Mouse (Mus musculus): Measurements from ENCODE around the gene Gpr107. TPM values are rescaled to one million over a fixed set of nuclear protein-coding genes. Genes with fewer than 3 reads are reported as not detected.

Gpr107 gene
- polyA plus RNA-seq, 1 experiment from 2014 or later = 30.4 TPM

DNA sequence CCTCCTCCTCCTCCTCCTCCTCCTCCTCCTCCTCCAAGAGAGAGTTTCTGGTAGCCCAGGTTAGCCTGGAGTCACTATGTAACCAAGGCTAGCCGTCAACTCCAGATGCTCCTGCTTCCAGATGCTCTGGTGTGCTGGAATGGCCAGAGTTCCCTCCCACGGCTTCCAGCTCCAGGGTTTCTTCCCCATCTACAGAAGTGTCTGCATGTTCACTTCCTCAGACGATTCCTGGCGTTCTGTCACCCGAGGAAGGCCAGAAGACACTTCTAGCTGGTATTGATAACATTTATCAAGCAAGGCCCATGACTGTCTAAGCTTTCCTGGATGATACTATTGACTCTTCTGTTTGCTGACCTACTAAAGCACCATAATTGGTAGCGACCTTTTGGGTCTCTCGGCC, 27.0 kb upstream of the Gpr107 start:
- Histone ChIP-seq H3K27me3 (replicated peaks; ENCODE audit: control insufficient read depth, insufficient read depth, low read length) (no peaks in the 10 kb centered on the region), H3K4me3 (ENCODE audit: low read length) (no peak overlapping the region), H3K4me1 (ENCODE audit: control insufficient read depth, insufficient read depth, low read length) (peaks cover 28% of the 10 kb centered on the region), H3K9ac (ENCODE audit: low read depth, low read length) (no peak overlapping the region), H3K4me2 (ENCODE audit: low read depth, low read length) (no peak overlapping the region), H3K27ac (ENCODE audit: low read length) (peak overlapping the region; percentile 62), H3K9me3 (ENCODE audit: control insufficient read depth, low read length) (no peaks in the 10 kb centered on the region), H3K36me3 (ENCODE audit: control insufficient read depth, insufficient read depth, low read length) (no peaks in the 10 kb centered on the region)
- ATAC-seq = no peak
- 56% methylated on average over 7 of the region's 7 CpGs for WGBS

DNA sequence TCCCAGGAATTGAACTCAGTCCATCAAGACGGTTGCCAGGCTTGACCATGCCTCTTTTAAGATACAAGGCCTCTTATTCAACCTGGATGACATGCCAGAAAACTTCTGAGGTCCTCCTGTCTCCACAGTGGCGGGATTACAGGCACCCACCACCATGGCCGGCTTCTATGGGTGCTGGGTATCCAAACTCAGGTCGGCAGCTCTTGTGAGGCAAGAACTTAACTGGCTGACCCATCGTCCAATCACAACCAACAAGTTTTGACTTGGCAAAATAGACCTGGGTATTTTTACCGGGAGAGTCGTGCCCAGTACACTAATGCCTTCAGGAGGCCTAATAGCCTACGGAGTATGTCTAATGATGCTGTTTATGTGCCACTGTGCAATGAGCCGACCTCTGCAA, 26.1 kb upstream of the Gpr107 start:
- H3K27ac ChIP-seq (ENCODE audit: low read length) = no peak overlapping the region
- WGBS = 89% methylated on average over 9 of the region's 9 CpGs
- H3K4me1 ChIP-seq (ENCODE audit: control insufficient read depth, insufficient read depth, low read length) = peaks cover 35% of the 10 kb centered on the region
- no peaks in the 10 kb centered on the region for H3K36me3 ChIP-seq (ENCODE audit: control insufficient read depth, insufficient read depth, low read length)
- H3K4me3 ChIP-seq (ENCODE audit: low read length) = no peak overlapping the region
- no peaks in the 10 kb centered on the region for H3K27me3 ChIP-seq (replicated peaks; ENCODE audit: control insufficient read depth, insufficient read depth, low read length)
- H3K4me2 ChIP-seq (ENCODE audit: low read depth, low read length) = no peak overlapping the region
- no peaks in the 10 kb centered on the region for H3K9me3 ChIP-seq (ENCODE audit: control insufficient read depth, low read length)
- ATAC-seq = no peak
- H3K9ac ChIP-seq (ENCODE audit: low read depth, low read length) = no peak overlapping the region

DNA sequence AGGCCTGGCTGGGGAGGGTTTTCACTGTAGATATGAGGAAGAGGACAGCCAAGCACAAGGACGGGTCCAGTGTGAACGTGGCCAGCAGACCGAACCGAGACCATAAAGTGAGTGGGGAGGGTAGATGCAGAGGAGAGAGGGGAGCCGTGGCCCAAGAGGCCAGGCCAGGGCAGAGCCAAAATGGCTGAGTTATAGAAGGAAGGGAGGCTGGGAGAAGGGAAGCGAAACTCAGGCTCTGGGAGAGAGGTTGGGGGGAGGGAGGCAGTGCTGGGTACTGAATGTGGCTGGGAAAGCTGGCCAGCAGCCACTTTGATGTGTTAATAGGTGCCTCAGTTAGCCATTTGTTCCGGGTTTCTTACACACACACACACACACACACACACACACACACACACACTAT, 24.9 kb upstream of the Gpr107 start:
- H3K27me3 ChIP-seq (replicated peaks; ENCODE audit: control insufficient read depth, insufficient read depth, low read length) = no peaks in the 10 kb centered on the region
- WGBS = 52% methylated on average over 7 of the region's 7 CpGs
- H3K4me1 ChIP-seq (ENCODE audit: control insufficient read depth, insufficient read depth, low read length) = peaks cover 38% of the 10 kb centered on the region
- no peak overlapping the region for H3K9ac ChIP-seq (ENCODE audit: low read depth, low read length)
- H3K36me3 ChIP-seq (ENCODE audit: control insufficient read depth, insufficient read depth, low read length) = no peaks in the 10 kb centered on the region
- ATAC-seq = no peak
- no peak overlapping the region for H3K4me3 ChIP-seq (ENCODE audit: low read length)
- no peak overlapping the region for H3K27ac ChIP-seq (ENCODE audit: low read length)
- H3K9me3 ChIP-seq (ENCODE audit: control insufficient read depth, low read length) = no peaks in the 10 kb centered on the region
- no peak overlapping the region for H3K4me2 ChIP-seq (ENCODE audit: low read depth, low read length)

DNA sequence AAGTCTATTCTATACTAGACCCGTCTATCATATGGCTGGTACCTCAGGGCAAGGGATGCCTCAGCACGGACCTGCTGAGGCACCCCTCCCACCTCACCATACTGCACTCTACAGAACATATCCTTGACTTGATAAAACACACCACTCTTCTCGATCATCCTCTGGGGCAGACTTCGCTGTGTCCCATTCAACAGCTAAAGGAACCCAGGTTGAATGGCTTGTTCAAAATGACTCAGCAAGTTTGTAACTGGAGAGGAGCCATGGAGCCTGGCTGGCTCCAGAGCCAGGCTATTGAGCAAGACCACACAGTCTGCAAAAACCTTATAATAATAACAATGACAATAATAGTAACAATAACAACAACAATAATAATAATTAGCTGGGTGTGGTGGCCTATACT, 24.2 kb upstream of the Gpr107 start:
- Histone ChIP-seq H3K36me3 (ENCODE audit: control insufficient read depth, insufficient read depth, low read length) (no peaks in the 10 kb centered on the region), H3K4me2 (ENCODE audit: low read depth, low read length) (no peak overlapping the region), H3K9ac (ENCODE audit: low read depth, low read length) (no peak overlapping the region), H3K4me3 (ENCODE audit: low read length) (no peak overlapping the region), H3K27me3 (replicated peaks; ENCODE audit: control insufficient read depth, insufficient read depth, low read length) (no peaks in the 10 kb centered on the region), H3K4me1 (ENCODE audit: control insufficient read depth, insufficient read depth, low read length) (peaks cover 44% of the 10 kb centered on the region), H3K9me3 (ENCODE audit: control insufficient read depth, low read length) (no peaks in the 10 kb centered on the region), H3K27ac (ENCODE audit: low read length) (no peak overlapping the region)
- WGBS = 63% methylated on average over 4 of the region's 4 CpGs
- no peak for ATAC-seq

DNA sequence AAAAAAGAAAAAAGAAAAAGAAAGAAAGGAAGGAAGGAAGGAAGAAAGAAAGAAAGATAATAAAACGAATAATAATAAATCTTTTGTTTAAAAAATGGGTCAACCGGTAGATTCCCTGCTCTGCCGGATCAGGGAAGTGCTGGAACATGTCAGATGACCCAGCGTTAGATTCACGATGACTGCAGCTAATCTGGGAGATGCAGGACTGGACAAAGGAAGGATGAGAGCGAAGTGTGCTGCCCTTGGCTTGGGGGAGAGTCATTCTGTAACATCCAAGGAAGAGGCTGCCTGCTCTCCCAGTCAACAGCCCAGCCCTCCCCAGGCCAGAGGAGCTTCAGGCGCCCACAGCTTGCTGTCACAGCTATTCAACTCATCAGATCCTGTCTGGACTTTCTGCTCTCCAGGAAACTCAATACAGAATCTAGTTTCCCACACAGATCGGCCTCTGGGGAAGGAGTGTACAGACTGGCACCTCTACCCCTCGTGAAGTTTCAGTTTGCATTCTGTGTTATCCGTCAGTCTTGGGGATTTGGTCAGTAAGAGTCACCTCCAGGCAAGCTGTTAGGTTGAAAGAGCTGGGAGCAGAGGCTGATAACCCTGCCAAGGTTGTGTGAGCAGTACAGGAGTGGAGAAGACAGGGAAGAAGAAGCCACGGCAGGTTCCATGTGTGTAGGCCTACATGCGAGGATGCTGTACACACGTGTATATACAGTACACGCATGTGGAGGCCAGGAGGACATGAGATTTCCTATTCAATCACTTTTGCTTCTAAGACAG, 22.2 kb upstream of the Gpr107 start:
- Histone ChIP-seq H3K9me3 (ENCODE audit: control insufficient read depth, low read length) (no peaks in the 10 kb centered on the region), H3K27ac (ENCODE audit: low read length) (0 out of 2 replicates have a peak overlapping the region, but pooled peaks have one; percentile 34), H3K4me2 (ENCODE audit: low read depth, low read length) (no peak overlapping the region), H3K4me1 (ENCODE audit: control insufficient read depth, insufficient read depth, low read length) (peaks cover 39% of the 10 kb centered on the region), H3K4me3 (ENCODE audit: low read length) (no peak overlapping the region), H3K36me3 (ENCODE audit: control insufficient read depth, insufficient read depth, low read length) (no peaks in the 10 kb centered on the region), H3K9ac (ENCODE audit: low read depth, low read length) (no peak overlapping the region), H3K27me3 (replicated peaks; ENCODE audit: control insufficient read depth, insufficient read depth, low read length) (no peaks in the 10 kb centered on the region)
- no peak for ATAC-seq
- WGBS = 70% methylated on average over 14 of the region's 14 CpGs

DNA sequence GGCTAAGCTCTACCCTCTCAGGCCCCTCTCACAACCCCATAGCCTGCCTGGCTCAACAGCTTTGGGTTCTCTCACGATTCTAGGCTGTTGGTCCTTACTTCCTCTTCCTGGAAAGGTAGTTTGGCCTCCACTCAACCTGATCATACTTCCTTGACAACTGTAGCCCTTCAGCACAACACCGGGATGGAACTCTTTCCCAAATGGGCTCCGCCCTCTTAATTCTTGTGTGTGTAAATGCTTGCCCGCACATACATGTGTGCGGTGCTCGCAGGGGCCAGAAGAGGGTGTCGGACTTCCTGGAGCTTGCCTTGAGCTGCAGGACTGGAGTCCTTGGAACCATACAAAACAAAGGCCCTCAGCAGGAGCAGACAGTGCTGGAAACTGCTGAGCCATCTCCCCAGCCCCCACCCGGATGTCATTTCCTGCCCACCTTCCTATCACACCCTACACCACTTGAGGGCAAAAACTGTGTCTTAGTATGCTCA, 21.3 kb upstream of the Gpr107 start:
- Histone ChIP-seq H3K36me3 (ENCODE audit: control insufficient read depth, insufficient read depth, low read length) (no peaks in the 10 kb centered on the region), H3K27ac (ENCODE audit: low read length) (peak overlapping the region; percentile 38; the same call in 1 of the 2 replicates), H3K9me3 (ENCODE audit: control insufficient read depth, low read length) (no peaks in the 10 kb centered on the region), H3K4me3 (ENCODE audit: low read length) (no peak overlapping the region), H3K9ac (ENCODE audit: low read depth, low read length) (no peak overlapping the region), H3K27me3 (replicated peaks; ENCODE audit: control insufficient read depth, insufficient read depth, low read length) (no peaks in the 10 kb centered on the region), H3K4me2 (ENCODE audit: low read depth, low read length) (no peak overlapping the region), H3K4me1 (ENCODE audit: control insufficient read depth, insufficient read depth, low read length) (peaks cover 39% of the 10 kb centered on the region)
- peak; percentile 15; the same call in 1 of the 2 replicates for ATAC-seq
- WGBS = 53% methylated on average over 8 of the region's 8 CpGs

DNA sequence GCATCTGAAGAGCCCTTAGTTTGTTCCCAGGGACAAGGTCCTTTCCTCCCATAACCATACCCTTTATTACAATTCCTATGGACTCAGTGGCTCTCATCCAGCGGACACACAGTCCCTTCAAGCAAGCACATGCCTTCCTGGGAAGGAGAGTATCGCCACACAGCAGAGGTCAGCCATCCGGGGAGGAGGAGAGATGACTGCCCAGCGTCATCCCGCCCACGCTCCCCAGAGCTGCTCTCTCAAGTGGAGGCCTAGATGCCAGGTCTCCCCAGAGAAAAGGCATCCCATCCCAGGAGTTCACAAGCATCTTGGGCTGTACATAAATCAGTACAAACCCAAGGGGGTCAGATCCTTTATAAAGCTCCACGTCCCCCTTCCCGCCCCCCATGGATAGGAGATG, 19.4 kb upstream of the Gpr107 start:
- Histone ChIP-seq H3K4me2 (ENCODE audit: low read depth, low read length) (no peak overlapping the region), H3K36me3 (ENCODE audit: control insufficient read depth, insufficient read depth, low read length) (no peaks in the 10 kb centered on the region), H3K9ac (ENCODE audit: low read depth, low read length) (0 out of 2 replicates have a peak overlapping the region, but pooled peaks have one; percentile 2), H3K9me3 (ENCODE audit: control insufficient read depth, low read length) (no peaks in the 10 kb centered on the region), H3K4me3 (ENCODE audit: low read length) (no peak overlapping the region), H3K4me1 (ENCODE audit: control insufficient read depth, insufficient read depth, low read length) (peaks cover 37% of the 10 kb centered on the region), H3K27me3 (replicated peaks; ENCODE audit: control insufficient read depth, insufficient read depth, low read length) (no peaks in the 10 kb centered on the region), H3K27ac (ENCODE audit: low read length) (peak overlapping the region; percentile 0; the same call in 1 of the 2 replicates)
- ATAC-seq = no peak; the same call in 1 of the 2 replicates
- 56% methylated on average over 8 of the region's 8 CpGs for WGBS

DNA sequence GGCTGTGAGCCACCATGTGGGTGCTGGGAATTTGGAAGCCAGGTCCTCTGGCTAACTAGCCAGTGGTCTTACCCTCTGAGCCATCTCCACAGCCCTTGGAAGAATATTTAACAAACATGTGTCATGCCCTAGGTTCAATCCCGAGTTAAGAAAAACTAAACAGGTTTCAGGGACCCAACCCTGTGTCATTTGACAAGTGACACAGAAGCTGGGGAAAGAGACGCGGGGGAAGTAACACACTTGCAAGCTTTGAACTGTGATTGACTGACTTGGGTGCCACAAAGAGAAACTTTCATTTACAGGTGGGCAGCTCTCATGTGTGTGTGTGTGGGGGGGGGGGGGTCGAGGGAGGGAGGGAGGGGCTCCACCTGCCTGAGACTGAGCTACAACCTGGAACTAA, 18.1 kb upstream of the Gpr107 start:
- Histone ChIP-seq H3K27ac (ENCODE audit: low read length) (no peak overlapping the region), H3K36me3 (ENCODE audit: control insufficient read depth, insufficient read depth, low read length) (no peaks in the 10 kb centered on the region), H3K27me3 (replicated peaks; ENCODE audit: control insufficient read depth, insufficient read depth, low read length) (no peaks in the 10 kb centered on the region), H3K9ac (ENCODE audit: low read depth, low read length) (no peak overlapping the region), H3K4me2 (ENCODE audit: low read depth, low read length) (no peak overlapping the region), H3K4me1 (ENCODE audit: control insufficient read depth, insufficient read depth, low read length) (peaks cover 36% of the 10 kb centered on the region), H3K4me3 (ENCODE audit: low read length) (no peak overlapping the region), H3K9me3 (ENCODE audit: control insufficient read depth, low read length) (no peaks in the 10 kb centered on the region)
- WGBS = 75% methylated on average over 3 of the region's 4 CpGs
- ATAC-seq = no peak

DNA sequence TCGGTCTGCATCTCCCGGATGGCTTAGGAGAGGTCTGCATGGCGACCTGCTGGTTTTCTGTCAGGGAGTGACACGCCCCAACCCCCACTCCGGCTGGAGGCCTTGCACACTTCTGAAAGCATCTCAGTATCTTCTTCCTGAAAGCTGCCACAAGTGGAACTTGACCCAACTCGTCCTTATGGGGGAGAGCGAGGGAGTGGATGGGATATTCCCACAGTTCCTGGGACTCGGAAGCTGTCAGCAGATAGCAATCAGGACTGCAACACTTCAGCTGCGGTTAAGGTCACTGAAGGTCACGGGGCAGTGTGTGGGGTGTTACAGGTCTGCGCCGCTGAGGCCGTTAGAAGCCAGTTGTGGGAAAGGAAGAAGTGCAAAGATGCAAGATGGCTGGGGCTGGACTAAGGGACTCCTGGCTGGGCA, 16.6 kb upstream of the Gpr107 start:
- Histone ChIP-seq H3K36me3 (ENCODE audit: control insufficient read depth, insufficient read depth, low read length) (no peaks in the 10 kb centered on the region), H3K9me3 (ENCODE audit: control insufficient read depth, low read length) (no peaks in the 10 kb centered on the region), H3K4me2 (ENCODE audit: low read depth, low read length) (no peak overlapping the region), H3K9ac (ENCODE audit: low read depth, low read length) (no peak overlapping the region), H3K4me1 (ENCODE audit: control insufficient read depth, insufficient read depth, low read length) (peaks cover 32% of the 10 kb centered on the region), H3K27ac (ENCODE audit: low read length) (no peak overlapping the region), H3K4me3 (ENCODE audit: low read length) (no peak overlapping the region), H3K27me3 (replicated peaks; ENCODE audit: control insufficient read depth, insufficient read depth, low read length) (no peaks in the 10 kb centered on the region)
- ATAC-seq = no peak
- WGBS = 55% methylated on average over 13 of the region's 13 CpGs
